Mouse (Mus musculus) cerebellum, adult 8-10 months (tissue): Measurements from ENCODE around the gene Fbxo47.

Experiments used
- DNase-seq: peaks from one replicate; pipeline ENCODE4 v3.0.0; 2022

Fbxo47 gene

GRCm38 (mm10) chr11:97829365-97829764 lies 54.6 kb downstream of the Fbxo47 start:
- DNase-seq: no peak

- no peak for DNase-seq
These were observed 56.3 kb downstream of the Fbxo47 start for GRCm38 (mm10) chr11:97827654-97828053.

- no peak for DNase-seq
These were observed 57.5 kb downstream of the Fbxo47 start for GRCm38 (mm10) chr11:97826414-97826813.

- no peak for DNase-seq
These were observed 58.0 kb downstream of the Fbxo47 start for GRCm38 (mm10) chr11:97825971-97826370.

- no peak for DNase-seq
These were observed 58.7 kb downstream of the Fbxo47 start for GRCm38 (mm10) chr11:97825295-97825694.

- no peak for DNase-seq
These were observed 59.1 kb downstream of the Fbxo47 start for GRCm38 (mm10) chr11:97824895-97825294.

- DNase-seq: no peak
These were observed 59.8 kb downstream of the Fbxo47 start for GRCm38 (mm10) chr11:97824168-97824567.

GRCm38 (mm10) chr11:97822840-97823603 lies 60.9 kb downstream of the Fbxo47 start:
- peak; percentile 66 for DNase-seq

- DNase-seq: no peak
These were observed 62.4 kb downstream of the Fbxo47 start for GRCm38 (mm10) chr11:97821401-97822064.

- DNase-seq: no peak
These were observed 63.1 kb downstream of the Fbxo47 start for GRCm38 (mm10) chr11:97820840-97821239.

GRCm38 (mm10) chr11:97819923-97820322 lies 64.0 kb downstream of the Fbxo47 start:
- DNase-seq: no peak

GRCm38 (mm10) chr11:97819102-97819501 lies 64.9 kb downstream of the Fbxo47 start:
- DNase-seq: no peak

GRCm38 (mm10) chr11:97818571-97818970 lies 65.4 kb downstream of the Fbxo47 start:
- DNase-seq: no peak

GRCm38 (mm10) chr11:97818003-97818402 lies 66.0 kb downstream of the Fbxo47 start:
- DNase-seq: no peak

GRCm38 (mm10) chr11:97817379-97817778 lies 66.6 kb downstream of the Fbxo47 start:
- no peak for DNase-seq

GRCm38 (mm10) chr11:97816916-97817315 lies 67.0 kb downstream of the Fbxo47 start:
- DNase-seq: no peak

GRCm38 (mm10) chr11:97816176-97816575 lies 67.8 kb downstream of the Fbxo47 start:
- no peak for DNase-seq

GRCm38 (mm10) chr11:97815736-97816135 lies 68.2 kb downstream of the Fbxo47 start:
- DNase-seq: no peak

- DNase-seq: no peak
These were observed 70.0 kb downstream of the Fbxo47 start for GRCm38 (mm10) chr11:97813746-97814515.

- DNase-seq: no peak
These were observed 70.9 kb downstream of the Fbxo47 start for GRCm38 (mm10) chr11:97813085-97813484.

GRCm38 (mm10) chr11:97812491-97812921 lies 71.4 kb downstream of the Fbxo47 start:
- DNase-seq: no peak

- DNase-seq: no peak
These were observed 72.2 kb downstream of the Fbxo47 start for GRCm38 (mm10) chr11:97811569-97812362.

GRCm38 (mm10) chr11:97810970-97811369 lies 73.0 kb downstream of the Fbxo47 start:
- no peak for DNase-seq
